Mouse (Mus musculus): ENCODE measurements around the gene Snapc3. TPM values are rescaled to one million over a fixed set of nuclear protein-coding genes. Genes with fewer than 3 reads are reported as not detected.
"Not testable (repeated sequence)": the region's sequence is repeated elsewhere in the genome, so short reads cannot be mapped to it uniquely, and the experiment has no call there.

Gene Snapc3
- polyA plus RNA-seq, 1 experiment from 2014 or later = 93.9 TPM

DNA sequence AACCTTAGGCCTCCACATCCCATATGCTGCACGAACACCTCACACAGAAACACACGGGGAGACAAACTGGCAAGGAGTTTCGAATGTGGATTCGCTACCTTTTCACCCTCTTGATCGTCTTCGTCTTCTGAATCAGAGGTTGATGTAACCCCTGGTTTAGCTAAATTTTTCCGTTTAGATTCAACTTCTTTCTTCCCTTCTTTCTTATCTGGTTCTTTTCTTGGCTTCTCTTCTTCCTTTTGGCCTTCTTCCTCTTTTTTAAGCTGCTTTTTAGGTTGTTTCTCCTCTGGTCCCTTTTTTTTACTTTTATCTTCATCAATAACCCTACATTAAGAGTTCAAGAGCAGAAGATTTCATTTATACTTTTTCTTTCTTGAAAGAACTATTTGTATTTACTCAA lies 47.3 kb downstream of the Snapc3 start:
- H3K4me1 ChIP-seq (replicated peaks) = peaks cover 8% of the 10 kb centered on the region; the same call in 1 of the 2 replicates
- H3K4me2 ChIP-seq (replicated peaks) = no peak overlapping the region
- no peaks in the 10 kb centered on the region for H3K27me3 ChIP-seq
- no peak overlapping the region for H3K9ac ChIP-seq (replicated peaks)
- H3K9me3 ChIP-seq = no peaks in the 10 kb centered on the region
- peaks cover 61% of the 10 kb centered on the region for H3K36me3 ChIP-seq
- no peak for ATAC-seq
- WGBS = 94% methylated on average over 7 of the region's 7 CpGs
- H3K4me3 ChIP-seq (replicated peaks) = no peak overlapping the region
- H3K27ac ChIP-seq = no peak overlapping the region

DNA sequence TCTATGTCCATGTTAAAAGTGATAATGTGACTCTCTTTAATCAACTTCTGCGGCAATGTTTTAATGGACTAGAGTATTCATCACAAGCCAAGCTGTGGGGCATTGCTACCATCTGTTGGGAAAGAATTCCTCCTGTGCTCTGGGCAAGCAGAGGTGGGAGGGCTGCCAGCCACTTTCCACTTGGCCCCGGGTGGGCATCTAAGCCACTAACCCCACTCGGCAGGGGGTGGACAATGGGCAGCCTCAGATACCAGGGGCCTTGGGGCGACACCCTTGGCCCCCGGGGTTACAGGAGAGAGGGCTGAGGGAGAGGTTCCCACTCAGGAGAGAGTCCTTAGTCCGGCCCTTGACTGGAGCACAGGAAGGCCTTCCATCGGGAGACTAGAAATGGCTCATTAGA lies 50.1 kb downstream of the Snapc3 start:
- no peak overlapping the region for H3K4me2 ChIP-seq (replicated peaks)
- H3K9me3 ChIP-seq = no peaks in the 10 kb centered on the region
- no peaks in the 10 kb centered on the region for H3K27me3 ChIP-seq
- peaks cover 74% of the 10 kb centered on the region for H3K36me3 ChIP-seq
- H3K9ac ChIP-seq (replicated peaks) = no peak overlapping the region
- H3K4me3 ChIP-seq (replicated peaks) = no peak overlapping the region
- WGBS = 86% methylated on average over 7 of the region's 7 CpGs
- ATAC-seq = 0 out of 2 replicates have a peak, but pooled peaks have one; percentile 30
- H3K4me1 ChIP-seq (replicated peaks) = peaks cover 8% of the 10 kb centered on the region; the same call in 1 of the 2 replicates
- H3K27ac ChIP-seq = peak overlapping the region; percentile 53

DNA sequence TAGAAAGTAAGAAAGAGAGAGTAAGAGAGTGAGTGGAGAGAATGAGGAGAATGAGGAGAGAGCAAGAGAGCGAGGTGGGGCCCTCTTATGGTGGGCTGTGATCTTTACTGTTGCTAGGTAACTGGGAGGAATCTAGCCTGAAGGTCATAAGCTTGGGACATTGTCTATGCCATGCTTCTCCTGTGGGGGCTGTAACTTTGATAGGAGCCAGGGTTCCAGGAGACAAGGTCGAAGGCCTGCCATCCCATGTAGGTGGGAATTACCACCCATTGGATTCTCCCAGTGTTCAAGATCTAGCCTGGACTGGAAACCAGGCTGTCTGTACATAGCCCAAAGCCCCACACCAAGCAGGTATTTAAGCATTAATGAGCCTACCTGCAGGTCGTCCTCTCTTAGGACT lies 50.7 kb downstream of the Snapc3 start:
- H3K27ac ChIP-seq = peak overlapping the region; percentile 53
- no peaks in the 10 kb centered on the region for H3K9me3 ChIP-seq
- no peak overlapping the region for H3K4me3 ChIP-seq (replicated peaks)
- H3K4me2 ChIP-seq (replicated peaks) = no peak overlapping the region
- no peak overlapping the region for H3K9ac ChIP-seq (replicated peaks)
- 65% methylated on average over 3 of the region's 3 CpGs for WGBS
- no peaks in the 10 kb centered on the region for H3K27me3 ChIP-seq
- peaks cover 71% of the 10 kb centered on the region for H3K36me3 ChIP-seq
- peaks cover 8% of the 10 kb centered on the region; the same call in 1 of the 2 replicates for H3K4me1 ChIP-seq (replicated peaks)
- ATAC-seq = peak; percentile 60; the same call in 1 of the 2 replicates

DNA sequence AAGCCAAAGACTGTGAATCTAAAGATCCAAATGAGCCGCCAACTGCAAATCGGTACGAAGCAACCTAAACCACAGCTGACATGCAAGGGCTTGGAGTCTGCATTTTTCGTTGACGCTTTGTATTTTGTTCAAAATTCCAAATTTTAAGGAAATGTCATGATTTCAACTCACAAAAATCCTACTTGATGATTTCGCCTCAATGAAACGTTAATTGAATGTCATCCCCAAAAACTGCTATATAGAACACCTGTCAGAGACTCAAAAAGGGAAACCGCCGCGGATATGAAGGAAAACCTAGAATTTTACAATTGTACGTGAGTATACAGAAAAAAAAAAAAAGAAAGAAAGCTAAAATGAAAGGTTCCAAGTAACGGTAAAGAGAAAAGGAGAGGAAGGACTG lies 67.7 kb downstream of the Snapc3 start:
- no peak for ATAC-seq
- H3K36me3 ChIP-seq = peaks cover 30% of the 10 kb centered on the region
- peak overlapping the region; percentile 88 for H3K4me3 ChIP-seq (replicated peaks)
- H3K9ac ChIP-seq (replicated peaks) = peak overlapping the region; percentile 97
- H3K9me3 ChIP-seq = no peaks in the 10 kb centered on the region
- peaks cover 30% of the 10 kb centered on the region for H3K4me1 ChIP-seq (replicated peaks)
- peak overlapping the region; percentile 64 for H3K4me2 ChIP-seq (replicated peaks)
- peak overlapping the region; percentile 99 for H3K27ac ChIP-seq
- WGBS = 20% methylated on average over 12 of the region's 12 CpGs
- no peaks in the 10 kb centered on the region for H3K27me3 ChIP-seq

DNA sequence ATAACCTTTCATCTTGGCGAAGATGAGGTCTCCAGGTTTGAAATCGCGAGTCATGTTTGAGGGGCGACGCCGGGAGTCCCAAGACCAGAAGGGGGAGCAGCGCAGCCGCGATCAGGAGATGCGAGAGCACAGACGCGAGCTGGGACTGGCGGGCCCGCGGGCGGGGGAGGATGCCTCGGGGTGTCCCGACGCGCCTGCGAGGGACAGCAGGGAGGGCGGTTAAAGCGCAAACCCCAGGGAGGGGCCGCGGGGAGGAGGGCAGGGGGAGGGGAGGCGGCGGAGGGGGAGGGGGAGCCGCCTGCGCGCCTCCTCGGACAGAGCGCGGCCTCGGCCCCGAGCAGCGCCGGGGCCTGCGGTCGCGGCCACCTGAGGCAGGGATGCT lies 68.2 kb downstream of the Snapc3 start:
- peak; percentile 82 for ATAC-seq
- H3K9ac ChIP-seq (replicated peaks) = peak overlapping the region; percentile 97
- H3K4me1 ChIP-seq (replicated peaks) = peaks cover 30% of the 10 kb centered on the region
- H3K9me3 ChIP-seq = no peaks in the 10 kb centered on the region
- H3K4me2 ChIP-seq (replicated peaks) = peak overlapping the region; percentile 64
- H3K4me3 ChIP-seq (replicated peaks) = peak overlapping the region; percentile 88
- H3K27me3 ChIP-seq = no peaks in the 10 kb centered on the region
- peak overlapping the region; percentile 99 for H3K27ac ChIP-seq
- WGBS = under 1% methylated on average over 25 of the region's 40 CpGs
- H3K36me3 ChIP-seq = peaks cover 28% of the 10 kb centered on the region

DNA sequence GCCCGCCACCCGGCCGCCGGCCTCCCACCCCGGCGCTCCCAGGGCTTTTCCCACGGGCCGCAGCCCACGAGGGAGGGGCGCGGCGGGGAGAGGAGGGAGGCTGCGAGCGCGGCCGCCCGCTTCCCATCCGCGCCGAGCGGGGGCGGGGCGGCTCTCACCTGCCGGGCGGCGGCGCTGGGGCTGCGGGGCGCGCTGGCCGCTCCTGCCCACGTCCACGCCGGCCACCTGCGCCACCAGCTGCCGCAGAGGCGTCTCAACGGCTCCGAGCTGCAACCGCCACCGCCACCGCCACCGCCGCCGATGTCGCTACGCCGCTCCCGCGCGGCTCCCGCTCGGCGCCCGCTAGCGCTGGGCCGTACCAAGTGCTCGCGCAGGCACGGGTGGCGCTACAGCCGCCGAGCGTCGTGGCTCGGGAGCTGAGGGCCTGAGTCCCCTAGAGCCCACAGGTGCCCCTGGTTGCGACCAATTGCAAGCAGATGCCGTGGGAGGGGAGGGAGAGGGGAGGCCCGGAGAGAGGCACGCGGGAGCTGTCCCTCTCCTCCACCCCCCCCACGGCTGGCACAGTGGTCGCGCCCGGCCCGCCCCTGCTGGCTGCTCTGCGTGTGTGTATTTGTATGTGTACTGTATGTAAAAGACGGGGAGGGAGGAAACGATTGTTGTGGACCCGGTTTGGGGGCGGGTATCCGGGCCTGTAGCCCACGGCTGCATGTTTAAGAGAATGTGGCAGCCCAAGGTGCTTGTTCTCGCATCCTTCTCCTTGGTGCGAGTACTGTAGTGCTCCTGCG lies 68.8 kb downstream of the Snapc3 start, which contains the start of gene Psip1:
Psip1 (minus strand) TSS at position 343 of the 785 bp plus-strand sequence.
- Histone ChIP-seq H3K27me3 (no peaks in the 10 kb centered on the region), H3K4me2 (replicated peaks) (peak within 1 kb of the TSS; percentile 64), H3K9me3 (no peaks in the 10 kb centered on the region), H3K9ac (replicated peaks) (peak within 1 kb of the TSS; percentile 97), H3K27ac (peak within 1 kb of the TSS; percentile 99), H3K36me3 (peaks cover 22% of the 10 kb centered on the region), H3K4me1 (replicated peaks) (peaks cover 27% of the 10 kb centered on the region), H3K4me3 (replicated peaks) (peak within 1 kb of the TSS; percentile 88)
- ATAC-seq = peak; percentile 96
- under 1% methylated on average over 44 of the region's 86 CpGs for WGBS

DNA sequence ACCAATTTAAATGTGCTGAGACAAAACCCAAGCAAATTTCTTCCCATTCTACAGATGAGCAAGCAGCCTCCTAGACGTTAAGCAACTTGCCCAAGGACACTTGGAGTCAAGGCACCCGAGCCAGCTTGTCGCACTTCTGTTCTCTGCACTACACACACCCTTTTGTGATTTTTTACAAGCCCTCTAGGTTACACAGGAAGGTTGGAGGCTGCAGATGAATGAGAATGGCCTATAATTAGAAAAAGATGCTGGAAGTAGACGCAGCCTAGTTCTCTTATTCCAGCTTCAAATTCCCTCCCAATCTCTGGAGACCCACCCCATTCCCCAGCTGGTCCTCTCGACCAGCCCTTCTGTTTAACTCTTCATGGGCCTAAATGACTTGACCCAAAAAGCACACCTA lies 71.6 kb downstream of the Snapc3 start:
- 28% methylated on average over 5 of the region's 5 CpGs for WGBS
- no peak for ATAC-seq
- H3K4me3 ChIP-seq (replicated peaks) = no peak overlapping the region
- no peak overlapping the region for H3K9ac ChIP-seq (replicated peaks)
- H3K36me3 ChIP-seq = peaks cover 4% of the 10 kb centered on the region; the same call in 1 of the 2 replicates
- H3K4me2 ChIP-seq (replicated peaks) = no peak overlapping the region
- H3K9me3 ChIP-seq = no peaks in the 10 kb centered on the region
- no peaks in the 10 kb centered on the region for H3K27me3 ChIP-seq
- no peak overlapping the region for H3K27ac ChIP-seq
- peaks cover 16% of the 10 kb centered on the region for H3K4me1 ChIP-seq (replicated peaks)

DNA sequence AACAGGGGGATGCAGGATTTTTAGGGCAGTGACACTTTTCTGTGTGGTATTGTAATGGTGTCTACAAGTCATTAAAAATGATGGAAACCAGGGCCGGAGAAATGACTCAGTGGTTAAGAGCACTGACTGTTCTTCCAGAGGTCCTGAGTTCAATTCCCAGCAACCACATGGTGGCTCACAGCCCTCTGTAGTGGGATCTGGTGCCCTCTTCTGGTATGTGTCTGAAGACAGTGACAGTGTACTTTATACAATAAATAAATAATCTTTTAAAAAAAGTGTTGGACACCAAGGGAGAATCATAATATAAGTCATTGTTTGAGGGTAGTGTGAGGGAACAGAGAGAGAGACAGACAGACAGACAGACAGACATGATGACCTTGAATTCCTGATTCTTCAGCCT lies 75.6 kb downstream of the Snapc3 start:
- 84% methylated on average over 1 of the region's 1 CpGs for WGBS
- Histone ChIP-seq H3K4me3 (replicated peaks) (no peak overlapping the region), H3K9me3 (no peaks in the 10 kb centered on the region), H3K4me1 (replicated peaks) (no peaks in the 10 kb centered on the region; the same call in 1 of the 2 replicates), H3K27me3 (no peaks in the 10 kb centered on the region), H3K9ac (replicated peaks) (no peak overlapping the region), H3K4me2 (replicated peaks) (no peak overlapping the region), H3K27ac (no peak overlapping the region), H3K36me3 (no peaks in the 10 kb centered on the region)
- ATAC-seq = no peak

DNA sequence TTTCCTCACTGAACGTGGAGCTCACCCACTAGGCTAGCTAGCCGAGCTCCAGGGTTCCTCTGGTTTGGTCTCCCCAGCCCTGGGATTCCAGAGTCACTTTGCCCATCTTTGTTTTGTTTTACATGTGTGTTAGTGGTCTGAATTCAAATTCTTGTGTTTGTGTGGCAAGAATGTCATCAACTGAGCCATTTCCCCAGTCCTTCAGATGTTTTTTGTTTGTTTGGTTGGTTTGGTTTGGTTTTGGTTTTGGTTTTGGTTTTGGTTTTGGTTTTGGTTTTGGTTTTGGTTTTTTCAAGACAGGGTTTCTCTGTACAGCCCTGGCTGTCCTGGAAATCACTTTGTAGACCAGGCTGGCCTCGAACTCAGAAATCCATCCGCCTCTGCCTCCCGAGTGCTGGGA lies 79.5 kb downstream of the Snapc3 start:
- H3K4me1 ChIP-seq (replicated peaks); ATAC-seq; H3K27ac ChIP-seq; H3K9me3 ChIP-seq; H3K4me3 ChIP-seq (replicated peaks); H3K27me3 ChIP-seq; H3K36me3 ChIP-seq; H3K9ac ChIP-seq (replicated peaks); H3K4me2 ChIP-seq (replicated peaks): not testable (repeated sequence)
- WGBS = 94% methylated on average over 5 of the region's 5 CpGs

DNA sequence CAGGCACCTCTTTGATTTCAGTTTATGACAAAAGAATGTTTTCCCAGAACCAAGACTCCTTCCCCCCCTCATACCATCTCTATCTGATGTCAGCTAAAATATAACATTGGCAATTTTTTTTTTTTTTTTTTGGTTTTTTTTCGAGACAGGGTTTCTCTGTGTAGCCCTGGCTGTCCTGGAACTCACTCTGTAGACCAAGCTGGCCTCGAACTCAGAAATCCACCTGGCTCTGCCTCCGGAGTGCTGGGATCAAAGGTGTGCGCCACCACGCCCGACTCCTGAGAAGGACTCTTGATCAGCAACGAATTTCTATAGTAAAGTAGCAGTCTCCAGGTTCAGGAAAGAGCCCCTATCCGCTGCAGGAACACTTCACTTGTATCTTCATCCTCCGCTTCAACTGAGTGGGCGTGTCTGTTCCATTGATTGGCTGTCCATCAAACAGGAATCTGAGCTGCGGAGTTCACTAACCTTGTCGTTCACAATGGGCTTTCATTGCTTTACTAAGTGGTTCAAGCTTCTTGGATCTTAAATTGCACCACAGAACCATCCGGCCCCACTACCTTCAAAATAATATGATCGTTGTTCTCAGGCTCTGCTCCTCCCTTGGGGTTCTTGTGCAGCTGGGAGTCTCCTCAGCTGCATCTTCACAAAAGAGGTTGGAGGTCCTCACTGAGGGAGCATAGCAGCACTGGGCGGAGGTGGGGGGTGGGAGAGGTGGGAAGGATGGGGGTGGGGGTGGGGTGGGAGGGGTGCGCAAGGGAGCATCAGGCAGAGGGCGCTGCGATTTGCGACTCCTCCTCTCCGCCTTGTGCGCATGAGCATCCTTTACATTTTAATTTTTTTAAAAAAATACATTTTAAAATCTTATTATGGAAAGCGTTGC lies 82.9 kb downstream of the Snapc3 start:
- H3K27me3 ChIP-seq = no peaks in the 10 kb centered on the region
- H3K27ac ChIP-seq = peak overlapping the region; percentile 83
- peaks cover 5% of the 10 kb centered on the region; the same call in 1 of the 2 replicates for H3K4me1 ChIP-seq (replicated peaks)
- peak; percentile 93 for ATAC-seq
- peak overlapping the region; percentile 55; the same call in 1 of the 2 replicates for H3K9ac ChIP-seq (replicated peaks)
- H3K9me3 ChIP-seq = no peaks in the 10 kb centered on the region
- peak overlapping the region; percentile 55 for H3K4me2 ChIP-seq (replicated peaks)
- WGBS = 4% methylated on average over 22 of the region's 22 CpGs
- no peaks in the 10 kb centered on the region for H3K36me3 ChIP-seq
- H3K4me3 ChIP-seq (replicated peaks) = peak overlapping the region; percentile 40

DNA sequence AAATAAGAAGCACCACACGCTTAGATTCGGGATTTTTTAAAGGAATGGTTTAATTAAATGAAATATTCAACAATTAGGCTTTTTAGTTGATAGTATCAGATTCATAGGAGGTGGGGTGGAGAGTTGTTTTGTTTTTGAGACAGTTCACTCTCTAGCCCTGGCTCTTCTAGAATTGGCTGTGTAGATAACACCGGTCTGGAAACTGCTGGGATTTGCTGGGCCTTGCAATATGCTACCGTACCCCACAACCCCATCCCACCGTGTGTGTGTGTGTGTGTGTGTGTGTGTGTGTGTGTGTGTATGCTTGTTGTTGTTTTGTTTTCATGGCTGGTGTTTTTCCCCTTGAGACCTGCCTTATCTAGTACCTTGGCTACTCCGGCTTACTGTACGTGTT lies 83.5 kb downstream of the Snapc3 start:
- 38% methylated on average over 7 of the region's 7 CpGs for WGBS
- no peaks in the 10 kb centered on the region for H3K36me3 ChIP-seq
- no peaks in the 10 kb centered on the region for H3K9me3 ChIP-seq
- peaks cover 5% of the 10 kb centered on the region; the same call in 1 of the 2 replicates for H3K4me1 ChIP-seq (replicated peaks)
- 0 out of 2 replicates have a peak overlapping the region, but pooled peaks have one; percentile 10 for H3K9ac ChIP-seq (replicated peaks)
- H3K4me3 ChIP-seq (replicated peaks) = peak overlapping the region; percentile 40
- no peaks in the 10 kb centered on the region for H3K27me3 ChIP-seq
- H3K4me2 ChIP-seq (replicated peaks) = peak overlapping the region; percentile 55
- H3K27ac ChIP-seq = peak overlapping the region; percentile 47; the same call in 1 of the 2 replicates
- ATAC-seq = peak; percentile 83

DNA sequence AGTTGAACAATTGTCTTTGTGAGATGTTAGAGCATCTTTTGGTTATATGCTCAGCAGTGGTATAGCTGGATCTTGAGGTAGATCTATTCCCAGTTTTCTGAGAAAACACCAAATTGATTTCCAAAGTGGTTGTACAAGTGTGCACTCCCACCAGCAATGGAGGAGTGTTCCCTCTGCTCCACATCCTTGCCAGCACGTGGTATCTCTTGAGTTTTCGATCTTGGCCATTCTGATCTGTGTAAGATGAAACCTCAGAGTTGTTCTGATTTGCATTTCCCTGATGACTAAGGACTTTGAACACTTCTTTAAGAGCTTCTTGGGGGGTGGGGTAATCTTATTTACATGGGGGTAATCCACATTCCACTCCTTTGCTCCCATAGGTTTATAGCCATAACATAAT lies 92.1 kb downstream of the Snapc3 start:
- WGBS = 56% methylated on average over 2 of the region's 2 CpGs
- ATAC-seq = no peak
- no peak overlapping the region for H3K4me2 ChIP-seq (replicated peaks)
- H3K27ac ChIP-seq = no peak overlapping the region
- no peaks in the 10 kb centered on the region for H3K4me1 ChIP-seq (replicated peaks)
- H3K27me3 ChIP-seq = no peaks in the 10 kb centered on the region
- no peaks in the 10 kb centered on the region for H3K36me3 ChIP-seq
- H3K9me3 ChIP-seq = no peaks in the 10 kb centered on the region
- no peak overlapping the region for H3K9ac ChIP-seq (replicated peaks)
- H3K4me3 ChIP-seq (replicated peaks) = no peak overlapping the region

Data from midbrain, embryonic 13.5 days (tissue).